Mouse (Mus musculus): Measurements from ENCODE around the gene Fcho1.

DNA sequence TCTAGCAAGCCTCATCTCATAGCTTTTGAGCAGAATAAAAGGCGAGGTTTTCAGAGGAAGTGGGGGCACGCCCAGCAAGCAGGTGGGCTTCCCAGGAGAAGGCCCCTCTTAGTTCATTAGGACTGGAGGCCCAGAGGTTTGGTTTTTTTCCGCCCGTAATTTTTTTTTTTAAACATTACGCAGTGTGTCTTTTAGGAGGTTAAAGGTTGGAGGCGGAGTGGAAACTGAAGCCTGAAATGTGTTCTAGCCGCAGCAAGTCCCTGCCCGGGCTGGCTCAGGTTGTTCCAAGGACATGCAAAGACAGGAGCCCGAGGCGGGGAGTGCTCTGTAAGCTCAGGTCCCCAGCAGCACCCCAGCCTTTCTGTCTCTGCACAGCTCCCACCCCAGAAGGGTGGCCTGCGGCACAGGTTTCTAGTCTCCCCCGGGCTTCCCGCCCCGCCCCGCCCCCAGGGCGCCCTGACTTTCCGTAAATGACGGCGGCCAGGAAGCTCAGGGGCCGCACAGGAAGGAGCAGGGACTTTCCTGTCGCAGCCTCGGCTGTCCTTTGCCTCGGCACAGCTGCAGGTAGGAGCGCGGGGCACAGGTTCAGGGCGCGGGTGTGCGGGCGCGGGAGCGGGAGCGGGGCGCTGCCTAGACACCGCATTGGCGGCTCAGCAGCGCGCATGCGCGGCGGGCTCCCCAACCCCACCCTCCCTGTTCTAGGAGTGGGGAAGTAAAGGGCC, 49.3 kb downstream of the Fcho1 start, which contains the start of gene Jak3:
- TF ChIP-seq CTCF (IDR thresholded peaks at IDR 0.05; ENCODE audit: low read depth, low read length) (no peak), TAL1 (conservative IDR thresholded peaks at IDR 0.05; ENCODE audit: low read depth, low read length) (no peak)

All from G1E (cell line).